Mouse (Mus musculus): ENCODE measurements at regions not wholly inside any gene's neighbourhood (a gene's known extent, or its start where the extent isn't known, plus 50 kb on each side); places are given as distances from the start of the nearest gene placed in this dataset.

DNA sequence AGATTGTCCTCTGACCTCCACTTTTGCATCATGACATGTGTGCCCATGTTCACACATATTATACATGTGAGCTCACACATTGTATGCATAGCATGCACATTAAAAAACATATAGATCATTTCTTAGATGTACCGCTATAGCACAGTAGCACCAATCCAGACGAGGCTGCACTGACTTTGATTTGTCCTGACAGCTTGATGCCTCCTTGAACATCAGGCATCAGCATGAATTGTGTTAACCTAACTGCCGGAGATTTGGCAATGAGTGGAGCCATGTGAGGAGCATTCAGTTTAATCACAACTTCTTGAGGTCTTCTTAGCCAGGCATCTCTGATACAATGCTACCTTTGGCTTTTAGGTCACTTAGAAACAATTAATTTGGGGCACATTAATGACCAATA lies 683.8 kb upstream of the B3galt2 start:
- TF ChIP-seq CTCF (IDR thresholded peaks at IDR 0.05 in 2 of 3, conservative IDR thresholded peaks at IDR 0.05 in 1 of 3; ENCODE audit: control insufficient read depth in 1 of 3, insufficient read depth in 1 of 3, low read depth in 2 of 3, low read length in 3 of 3, poor library complexity in 1 of 3, severe bottlenecking in 1 of 3) (no peak), RCOR1 (IDR thresholded peaks at IDR 0.05; ENCODE audit: low read depth, low read length) (no peak), MAX (IDR thresholded peaks at IDR 0.05; ENCODE audit: low read length) (no peak), POLR2A (IDR thresholded peaks at IDR 0.05; ENCODE audit: control insufficient read depth in 1 of 2, insufficient read depth in 1 of 2, low read depth in 1 of 2, low read length in 2 of 2, poor library complexity in 1 of 2) (no peak), EP300 (IDR thresholded peaks at IDR 0.05; ENCODE audit: low read depth in 1 of 2, low read length in 2 of 2) (no peak), GATA1 (IDR thresholded peaks at IDR 0.05; ENCODE audit: low read depth, low read length) (no peak), POLR2AphosphoS5 (IDR thresholded peaks at IDR 0.05; ENCODE audit: borderline replicate concordance, low read depth, low read length) (no peak), ZC3H11A (IDR thresholded peaks at IDR 0.05; ENCODE audit: low read depth, low read length) (no peak), RAD21 (IDR thresholded peaks at IDR 0.05; ENCODE audit: low read depth, low read length) (no peak), CHD2 (IDR thresholded peaks at IDR 0.05; ENCODE audit: low read length) (no peak)

Measured in MEL (cell line).